Mouse (Mus musculus) neural tube, embryonic 14.5 days (tissue): ENCODE results near the gene Anxa3. TPM values are rescaled to one million over a fixed set of nuclear protein-coding genes. Genes with fewer than 3 reads are reported as not detected.

ENCODE experiments used
- ATAC-seq: fragments of 200-750 bp; cut with Nextera tagmentation; 2 replicates; pipeline ENCODE4 v1.8.0; 2017; ENCODE audit warnings: low read depth, mild to moderate bottlenecking, moderate TSS enrichment, moderate library complexity
- H3K27ac ChIP-seq: fragments of 300-500 bp; sonication (generic); 2 replicates; pipeline ENCODE4 v1.5.1; 2014; ENCODE audit warnings: low read depth, mild to moderate bottlenecking, control low read depth, low read length, moderate library complexity, mixed read lengths
- H3K27me3 ChIP-seq: fragments of 300-500 bp; sonication (generic); 2 replicates; pipeline ENCODE4 v1.6.1; 2014; ENCODE audit warnings: low read length; ENCODE audit not compliant: control insufficient read depth, insufficient read depth
- H3K36me3 ChIP-seq: fragments of 300-500 bp; sonication (generic); 2 replicates; pipeline ENCODE4 v1.6.1; 2014; ENCODE audit warnings: low read length, mixed read lengths; ENCODE audit not compliant: control insufficient read depth, insufficient read depth
- H3K4me1 ChIP-seq: fragments of 300-500 bp; sonication (generic); 2 replicates; pipeline ENCODE4 v1.6.1; 2014; ENCODE audit warnings: low read length; ENCODE audit not compliant: control insufficient read depth, insufficient read depth
- H3K4me2 ChIP-seq: fragments of 300-500 bp; sonication (generic); 2 replicates; pipeline ENCODE4 v1.6.1; 2014; ENCODE audit warnings: mild to moderate bottlenecking, low read depth, low read length, control low read depth
- H3K4me3 ChIP-seq: fragments of 300-500 bp; sonication (generic); 2 replicates; pipeline ENCODE4 v1.5.1; 2014; ENCODE audit warnings: low read depth, low read length, control low read depth, mixed read lengths
- H3K9ac ChIP-seq: fragments of 300-500 bp; sonication (generic); replicated peaks from 2 replicates; pipeline ENCODE4 v1.6.1; 2014; ENCODE audit warnings: low read depth, mild to moderate bottlenecking, control low read depth, low read length, mixed read lengths
- H3K9me3 ChIP-seq: fragments of 300-500 bp; sonication (generic); 2 replicates; pipeline ENCODE4 v1.6.1; 2016; ENCODE audit warnings: low read length; ENCODE audit not compliant: control insufficient read depth
- WGBS: fragments of 180-500 bp; shearing (Covaris S2); extraction: QIAGEN DNeasy Blood & Tissue Kit; methylation state at CpG from one replicate; pipeline ENCODE4 v1.1.7; 2014; 5-methylcytosine and 5-hydroxymethylcytosine counted together
- polyA plus RNA-seq: library from polyadenylated mRNA; unstranded; fragments of >200 nt; fragmentation: Nextera tagmentation; extraction: Ambion mirVana; gene quantifications from 2 replicates; pipeline ENCODE4 v1.2.1, GENCODE M21; 2014

Gene Anxa3
- polyA plus RNA-seq, 1 experiment from 2014 or later, result 14.6 TPM

DNA sequence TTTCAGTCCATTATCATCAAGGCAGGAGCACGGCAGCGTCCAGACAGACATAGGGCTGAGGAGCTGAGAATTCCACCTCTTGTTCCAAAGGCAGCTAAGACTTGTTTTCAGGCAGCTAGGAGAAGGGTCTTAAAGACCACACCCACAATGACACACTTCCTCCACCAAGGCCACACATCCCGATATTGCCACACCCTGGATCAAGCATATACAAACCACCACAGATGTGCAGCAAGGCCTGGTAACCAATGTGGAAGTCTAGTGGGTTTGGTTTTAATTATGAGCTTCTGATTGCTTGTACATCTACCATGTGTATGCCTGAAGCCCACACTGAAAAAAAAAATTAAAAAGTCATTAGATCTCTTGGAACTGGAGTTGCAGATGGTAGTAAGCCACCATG, 95.3 kb downstream of the Anxa3 start:
- WGBS, result 100% methylated on average over 3 of the region's 3 CpGs
- no peak overlapping the region for H3K9ac ChIP-seq
- no peak for ATAC-seq
- H3K27me3 ChIP-seq, result no peaks in the 10 kb centered on the region
- no peak overlapping the region for H3K4me2 ChIP-seq
- no peak overlapping the region for H3K27ac ChIP-seq
- H3K9me3 ChIP-seq, result no peaks in the 10 kb centered on the region
- no peaks in the 10 kb centered on the region for H3K4me1 ChIP-seq
- H3K36me3 ChIP-seq, result no peaks in the 10 kb centered on the region
- H3K4me3 ChIP-seq, result no peak overlapping the region

DNA sequence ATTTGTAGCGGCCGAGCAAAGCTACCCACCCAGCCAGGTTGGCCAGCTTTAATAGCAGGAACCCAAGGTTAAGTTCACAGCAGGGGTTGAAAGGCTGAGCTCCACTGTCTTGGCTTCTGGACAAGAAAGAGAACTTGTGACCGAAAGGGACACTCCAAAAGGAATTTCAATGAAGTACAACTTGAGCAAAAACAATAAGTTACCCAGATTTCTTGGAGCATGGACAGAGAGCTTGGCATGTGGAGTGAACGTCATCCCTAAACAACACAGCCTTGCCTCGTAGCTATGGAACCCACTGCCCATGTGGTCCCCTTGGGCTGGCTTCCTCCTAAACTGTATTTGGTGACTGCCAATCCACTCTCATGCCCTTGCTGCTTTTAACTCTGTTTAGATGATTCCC, 97.2 kb downstream of the Anxa3 start:
- H3K27me3 ChIP-seq, result no peaks in the 10 kb centered on the region
- peak; percentile 68; the same call in 1 of the 2 replicates for ATAC-seq
- WGBS, result 68% methylated on average over 5 of the region's 5 CpGs
- H3K27ac ChIP-seq, result no peak overlapping the region
- H3K9me3 ChIP-seq, result no peaks in the 10 kb centered on the region
- H3K36me3 ChIP-seq, result no peaks in the 10 kb centered on the region
- H3K4me2 ChIP-seq, result no peak overlapping the region
- H3K4me3 ChIP-seq, result no peak overlapping the region
- H3K9ac ChIP-seq, result no peak overlapping the region
- H3K4me1 ChIP-seq, result no peaks in the 10 kb centered on the region

Other genes starting within 250 kb of the Anxa3 start
- gene Bmp2k, start 204.3 kb downstream of the Anxa3 start, polyA plus RNA-seq, result 8.4 and 10.8 TPM in 2 replicates